In genomic region chr6:84235365-84235764, GRCm38 (mm10) we compare ENCODE assay signal across 25 mouse cellular contexts.
"Had no signal": no experiment of that assay in that cellular context is flagged by ENCODE, and none has a peak within 500 bp of the region (broad histone marks: within the 10 kb centered on the region; RNA-seq: fewer than 3 reads in every experiment).

No protein-coding gene starts in this region.

- ATAC-seq: forebrain, postnatal 0 days; hindbrain, postnatal 0 days; intestine, embryonic 16.5 days; liver, postnatal 0 days had no signal

- H3K27ac ChIP-seq: gastrocnemius, adult 2 months; hindbrain, embryonic 13.5 days; hindbrain, embryonic 15.5 days; hindbrain, postnatal 0 days; kidney, embryonic 15.5 days; kidney, postnatal 0 days; limb, embryonic 12.5 days; liver, embryonic 13.5 days; liver, embryonic 15.5 days had no signal

- H3K4me3 ChIP-seq: gastrocnemius, adult 2 months; heart, embryonic 12.5 days; hindbrain, embryonic 13.5 days; hindbrain, embryonic 15.5 days; kidney, embryonic 15.5 days; limb, embryonic 12.5 days; liver, embryonic 13.5 days; liver, embryonic 15.5 days had no signal

- H3K27me3 ChIP-seq: heart, embryonic 12.5 days; hindbrain, embryonic 13.5 days; hindbrain, embryonic 15.5 days; limb, embryonic 12.5 days; liver, embryonic 13.5 days; liver, embryonic 15.5 days had no signal

- H3K4me1 ChIP-seq: liver, embryonic 13.5 days; liver, embryonic 15.5 days had no signal

- H3K36me3 ChIP-seq: heart, embryonic 12.5 days; hindbrain, embryonic 13.5 days; hindbrain, embryonic 15.5 days; kidney, embryonic 15.5 days; limb, embryonic 12.5 days; liver, embryonic 13.5 days; liver, embryonic 15.5 days had no signal

- DNase-seq: forebrain, postnatal 0 days; gastrocnemius, adult 2 months; gastrocnemius, postnatal 14 days; gastrocnemius, postnatal 36 days; heart, postnatal 36 days; kidney, adult 11 months; kidney, adult 2 months; kidney, adult 9 months; kidney, postnatal 14 days; kidney, postnatal 36 days; layer of hippocampus, adult 9-11 months; layer of hippocampus, postnatal 36 days; left cerebral cortex, postnatal 4 days; liver; liver, embryonic 13.5 days; liver, postnatal 0 days had no signal

- H3K9me3 ChIP-seq: heart, embryonic 12.5 days; kidney, embryonic 15.5 days; limb, embryonic 12.5 days; liver, embryonic 13.5 days; liver, embryonic 15.5 days had no signal

- H3K9ac ChIP-seq: forebrain, postnatal 0 days; heart, embryonic 12.5 days; hindbrain, embryonic 13.5 days; hindbrain, embryonic 15.5 days; kidney, embryonic 15.5 days; limb, embryonic 12.5 days; liver, embryonic 13.5 days; liver, embryonic 15.5 days; liver, postnatal 0 days had no signal

- H3K4me2 ChIP-seq: heart, embryonic 12.5 days; hindbrain, embryonic 13.5 days; hindbrain, embryonic 15.5 days; kidney, embryonic 15.5 days; limb, embryonic 12.5 days; liver, embryonic 13.5 days; liver, embryonic 15.5 days had no signal
